Mouse (Mus musculus): ENCODE data around the gene Meis1.

The Meis1 gene

GRCm38 (mm10) chr11:19014441-19015161 is 4.2 kb downstream of the Meis1 start:
- DNase-seq (ENCODE audit: low spot score in 2 of 2), result no peak

GRCm38 (mm10) chr11:19014113-19014440 is 4.7 kb downstream of the Meis1 start:
- no peak for DNase-seq (ENCODE audit: low spot score in 2 of 2)

GRCm38 (mm10) chr11:19013141-19014112 is 5.4 kb downstream of the Meis1 start:
- no peak for DNase-seq (ENCODE audit: low spot score in 2 of 2)

- DNase-seq (ENCODE audit: low spot score in 2 of 2), result no peak
Observed at GRCm38 (mm10) chr11:19012463-19013115, 6.2 kb downstream of the Meis1 start.

- DNase-seq (ENCODE audit: low spot score in 2 of 2), result no peak
Observed at GRCm38 (mm10) chr11:19012001-19012400, 6.8 kb downstream of the Meis1 start.

- no peak for DNase-seq (ENCODE audit: low spot score in 2 of 2)
Observed at GRCm38 (mm10) chr11:19011108-19011805, 7.5 kb downstream of the Meis1 start.

GRCm38 (mm10) chr11:19010396-19010811 is 8.4 kb downstream of the Meis1 start:
- DNase-seq (ENCODE audit: low spot score in 2 of 2), result no peak

GRCm38 (mm10) chr11:19009536-19010395 is 9.0 kb downstream of the Meis1 start:
- DNase-seq (ENCODE audit: low spot score in 2 of 2), result no peak

- no peak for DNase-seq (ENCODE audit: low spot score in 2 of 2)
Observed at GRCm38 (mm10) chr11:19008610-19009384, 10.0 kb downstream of the Meis1 start.

GRCm38 (mm10) chr11:19007541-19008424 is 11.0 kb downstream of the Meis1 start:
- no peak for DNase-seq (ENCODE audit: low spot score in 2 of 2)

- DNase-seq (ENCODE audit: low spot score in 2 of 2), result no peak
Observed at GRCm38 (mm10) chr11:19007068-19007467, 11.7 kb downstream of the Meis1 start.

GRCm38 (mm10) chr11:19005913-19006693 is 12.7 kb downstream of the Meis1 start:
- no peak for DNase-seq (ENCODE audit: low spot score in 2 of 2)

GRCm38 (mm10) chr11:19005007-19005912 is 13.5 kb downstream of the Meis1 start:
- no peak for DNase-seq (ENCODE audit: low spot score in 2 of 2)

- no peak for DNase-seq (ENCODE audit: low spot score in 2 of 2)
Observed at GRCm38 (mm10) chr11:19003066-19003465, 15.7 kb downstream of the Meis1 start.

GRCm38 (mm10) chr11:18996767-18997166 is 22.0 kb downstream of the Meis1 start:
- no peak for DNase-seq (ENCODE audit: low spot score in 2 of 2)

- DNase-seq (ENCODE audit: low spot score in 2 of 2), result no peak
Observed at GRCm38 (mm10) chr11:18996289-18996688, 22.5 kb downstream of the Meis1 start.

GRCm38 (mm10) chr11:18992796-18993195 is 26.0 kb downstream of the Meis1 start:
- no peak for DNase-seq (ENCODE audit: low spot score in 2 of 2)
